Mouse (Mus musculus): Measurements from ENCODE around the gene Coq8a. TPM values are rescaled to one million over a fixed set of nuclear protein-coding genes. Genes with fewer than 3 reads are reported as not detected.

Gene Coq8a
- polyA plus RNA-seq, 1 experiment from 2014 or later, result 2.9 TPM

GRCm38 (mm10) chr1:180139158-180139557 is 60.2 kb downstream of the Coq8a start:
- H3K4me2 ChIP-seq, result no peak overlapping the region
- no peaks in the 10 kb centered on the region for H3K9me3 ChIP-seq
- no peak overlapping the region for H3K27ac ChIP-seq
- 86% methylated on average over 4 of the region's 4 CpGs for WGBS
- no peaks in the 10 kb centered on the region for H3K4me1 ChIP-seq (replicated peaks)
- peaks cover 61% of the 10 kb centered on the region for H3K36me3 ChIP-seq
- H3K9ac ChIP-seq, result no peak overlapping the region
- no peak for ATAC-seq (ENCODE audit: low FRiP score)
- H3K4me3 ChIP-seq, result no peak overlapping the region
- H3K27me3 ChIP-seq, result no peaks in the 10 kb centered on the region

GRCm38 (mm10) chr1:180132187-180132586 is 67.2 kb downstream of the Coq8a start:
- no peak for ATAC-seq (ENCODE audit: low FRiP score)
- Histone ChIP-seq H3K4me3 (no peak overlapping the region), H3K4me1 (replicated peaks) (no peaks in the 10 kb centered on the region), H3K9me3 (no peaks in the 10 kb centered on the region), H3K9ac (no peak overlapping the region), H3K4me2 (no peak overlapping the region), H3K36me3 (peaks cover 17% of the 10 kb centered on the region), H3K27me3 (no peaks in the 10 kb centered on the region), H3K27ac (no peak overlapping the region)
- 93% methylated on average over 4 of the region's 4 CpGs for WGBS

- Histone ChIP-seq H3K27ac (no peak overlapping the region), H3K9ac (no peak overlapping the region), H3K4me1 (replicated peaks) (no peaks in the 10 kb centered on the region), H3K27me3 (no peaks in the 10 kb centered on the region), H3K4me2 (no peak overlapping the region), H3K4me3 (no peak overlapping the region), H3K36me3 (peaks cover 9% of the 10 kb centered on the region), H3K9me3 (no peaks in the 10 kb centered on the region)
- ATAC-seq (ENCODE audit: low FRiP score), result no peak
- WGBS, result 71% methylated on average over 3 of the region's 3 CpGs
Observed at GRCm38 (mm10) chr1:180131402-180131801, 68.0 kb downstream of the Coq8a start.

- H3K9me3 ChIP-seq, result no peaks in the 10 kb centered on the region
- no peak overlapping the region for H3K4me2 ChIP-seq
- no peaks in the 10 kb centered on the region for H3K27me3 ChIP-seq
- WGBS, result 96% methylated on average over 5 of the region's 5 CpGs
- H3K27ac ChIP-seq, result no peak overlapping the region
- H3K4me3 ChIP-seq, result no peak overlapping the region
- H3K4me1 ChIP-seq (replicated peaks), result no peaks in the 10 kb centered on the region
- no peak for ATAC-seq (ENCODE audit: low FRiP score)
- no peaks in the 10 kb centered on the region for H3K36me3 ChIP-seq
- no peak overlapping the region for H3K9ac ChIP-seq
Observed at GRCm38 (mm10) chr1:180128077-180128792, 71.2 kb downstream of the Coq8a start.

GRCm38 (mm10) chr1:180118233-180118632 is 81.2 kb downstream of the Coq8a start:
- WGBS, result 49% methylated on average over 8 of the region's 8 CpGs
- Histone ChIP-seq H3K27me3 (no peaks in the 10 kb centered on the region), H3K27ac (no peak overlapping the region), H3K9me3 (no peaks in the 10 kb centered on the region), H3K4me2 (no peak overlapping the region), H3K4me1 (replicated peaks) (0 out of 2 replicates have a peak, but pooled peaks cover 3% of the 10 kb centered on the region), H3K9ac (no peak overlapping the region), H3K4me3 (no peak overlapping the region), H3K36me3 (peaks cover 16% of the 10 kb centered on the region)
- ATAC-seq (ENCODE audit: low FRiP score), result no peak

GRCm38 (mm10) chr1:180116525-180116924 is 82.9 kb downstream of the Coq8a start:
- H3K36me3 ChIP-seq, result peaks cover 21% of the 10 kb centered on the region
- H3K4me3 ChIP-seq, result no peak overlapping the region
- no peaks in the 10 kb centered on the region for H3K27me3 ChIP-seq
- 85% methylated on average over 1 of the region's 1 CpGs for WGBS
- no peak overlapping the region for H3K4me2 ChIP-seq
- H3K27ac ChIP-seq, result no peak overlapping the region
- no peaks in the 10 kb centered on the region for H3K9me3 ChIP-seq
- ATAC-seq (ENCODE audit: low FRiP score), result no peak
- H3K4me1 ChIP-seq (replicated peaks), result 0 out of 2 replicates have a peak, but pooled peaks cover 3% of the 10 kb centered on the region
- H3K9ac ChIP-seq, result no peak overlapping the region

Other genes with a start within 250 kb of the Coq8a start
- gene Cdc42bpa, start 239.1 kb downstream of the Coq8a start, polyA plus RNA-seq (2015; fragmentation: Nextera tagmentation; extraction: Ambion mirVana), result 23.5 and 26.0 TPM in 2 replicates
- gene Psen2, start 63.8 kb upstream of the Coq8a start, polyA plus RNA-seq (2015; fragmentation: Nextera tagmentation; extraction: Ambion mirVana), result 11.5 and 12.3 TPM in 2 replicates
- gene Itpkb, start 130.9 kb upstream of the Coq8a start, polyA plus RNA-seq (2015; fragmentation: Nextera tagmentation; extraction: Ambion mirVana), result 2.6 and 3.4 TPM in 2 replicates